Mouse (Mus musculus) adrenal gland, postnatal 36 days (tissue): ENCODE measurements around the gene Vmn1r223. TPM values are rescaled to one million over a fixed set of nuclear protein-coding genes. Genes with fewer than 3 reads are reported as not detected.
"Not testable (repeated sequence)": the region's sequence is repeated elsewhere in the genome, so short reads cannot be mapped to it uniquely, and the experiment has no call there.

Experiments
- DNase-seq, 2 experiments: peaks; one replicate each; pipeline ENCODE4 v3.0.0; 2021; ENCODE audit warnings: mixed read lengths in 1 of 2
- long read RNA-seq, 2 experiments: library from polyadenylated mRNA; stranded (forward); transcript quantifications; one replicate each; pipeline ENCODE4 v2.0.0; 2021; ENCODE audit warnings: borderline sequencing depth in 2 of 2
- total RNA-seq, 2 experiments: library from RNA; stranded (reverse); gene quantifications; 2 replicates each; pipeline ENCODE4 v1.2.3; 2021

Gene Vmn1r223
- not detected for total RNA-seq
- long read RNA-seq, experiment 1: 0 reads
- long read RNA-seq, experiment 2: 0 reads

GRCm38 (mm10) chr13:23246834-23247233 lies at the start of gene Vmn1r223:
Gene Vmn1r223, plus strand, starts transcription at chr13:23247134.
- not testable (repeated sequence) for DNase-seq

GRCm38 (mm10) chr13:23203885-23204284 lies 43.0 kb upstream of the Vmn1r223 start:
- not testable (repeated sequence) for DNase-seq

GRCm38 (mm10) chr13:23213827-23214226 lies 33.1 kb upstream of the Vmn1r223 start, which contains the start of gene Vmn1r221:
Gene Vmn1r221, plus strand, starts transcription at chr13:23214127.
- DNase-seq: not testable (repeated sequence)

- DNase-seq: not testable (repeated sequence)
These were observed 11.1 kb upstream of the Vmn1r223 start, which contains the start of gene Vmn1r222 for GRCm38 (mm10) chr13:23235847-23236246. Gene Vmn1r222, minus strand, starts transcription at chr13:23235947.

GRCm38 (mm10) chr13:23258546-23259048 lies 11.7 kb downstream of the Vmn1r223 start:
- DNase-seq: no peak

GRCm38 (mm10) chr13:23268606-23269005 lies 21.7 kb downstream of the Vmn1r223 start:
- not testable (repeated sequence) for DNase-seq

GRCm38 (mm10) chr13:23269127-23269526 lies 22.2 kb downstream of the Vmn1r223 start:
- not testable (repeated sequence) for DNase-seq

GRCm38 (mm10) chr13:23269681-23270080 lies 22.7 kb downstream of the Vmn1r223 start:
- no peak for DNase-seq

- DNase-seq: no peak
These were observed 23.6 kb downstream of the Vmn1r223 start for GRCm38 (mm10) chr13:23270321-23271101.

- no peak for DNase-seq
These were observed 32.6 kb downstream of the Vmn1r223 start for GRCm38 (mm10) chr13:23279576-23279975.

GRCm38 (mm10) chr13:23279992-23280391 lies 33.1 kb downstream of the Vmn1r223 start:
- no peak for DNase-seq

- no peak for DNase-seq
These were observed 38.4 kb downstream of the Vmn1r223 start for GRCm38 (mm10) chr13:23285191-23285920.

GRCm38 (mm10) chr13:23285921-23286720 lies 39.2 kb downstream of the Vmn1r223 start:
- no peak for DNase-seq

- no peak for DNase-seq
These were observed 39.9 kb downstream of the Vmn1r223 start for GRCm38 (mm10) chr13:23286721-23287362.

GRCm38 (mm10) chr13:23297737-23298136 lies 50.8 kb downstream of the Vmn1r223 start:
- no peak for DNase-seq

- no peak for DNase-seq
These were observed 51.7 kb downstream of the Vmn1r223 start for GRCm38 (mm10) chr13:23298445-23299232.

GRCm38 (mm10) chr13:23299276-23299998 lies 52.5 kb downstream of the Vmn1r223 start:
- no peak for DNase-seq

GRCm38 (mm10) chr13:23299999-23300341 lies 53.0 kb downstream of the Vmn1r223 start:
- peak; percentile 21 to 27 for DNase-seq
